Mouse (Mus musculus): ENCODE results near the gene Smoc2. TPM values are rescaled to one million over a fixed set of nuclear protein-coding genes. Genes with fewer than 3 reads are reported as not detected.

Gene Smoc2
- polyA plus RNA-seq, 1 experiment from 2014 or later: 2.3 TPM

DNA sequence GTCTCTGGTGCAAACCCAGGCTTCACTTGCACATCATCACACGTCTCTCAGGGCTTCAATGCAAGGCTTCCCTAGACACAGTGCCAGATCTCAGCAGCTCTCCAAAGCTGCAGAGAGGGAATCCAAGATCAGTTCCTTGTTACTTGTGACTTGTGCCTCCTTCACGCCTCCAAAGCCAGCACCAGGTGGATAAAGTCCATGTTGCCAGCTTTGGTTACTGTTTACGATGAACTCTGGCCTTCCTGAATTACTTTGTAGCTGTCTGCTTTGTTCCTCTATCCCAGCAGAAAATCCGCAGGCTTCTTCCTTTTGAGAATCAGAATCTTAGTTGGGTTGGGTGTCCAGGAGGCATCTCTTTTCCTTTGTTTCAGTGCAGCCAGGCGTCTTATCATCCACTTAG, 14.3 kb downstream of the Smoc2 start:
- H3K4me3 ChIP-seq: no peak overlapping the region
- no peaks in the 10 kb centered on the region for H3K36me3 ChIP-seq
- DNase-seq (ENCODE audit: low spot score): no peak
- no peak overlapping the region for H3K27ac ChIP-seq (replicated peaks)
- H3K27me3 ChIP-seq (ENCODE audit: low read depth, poor library complexity, severe bottlenecking): no peaks in the 10 kb centered on the region; the same call in 1 of the 2 replicates
- WGBS: 53% methylated on average over 5 of the region's 5 CpGs
- H3K4me1 ChIP-seq: no peaks in the 10 kb centered on the region
- H3K9me3 ChIP-seq (replicated peaks): no peaks in the 10 kb centered on the region

DNA sequence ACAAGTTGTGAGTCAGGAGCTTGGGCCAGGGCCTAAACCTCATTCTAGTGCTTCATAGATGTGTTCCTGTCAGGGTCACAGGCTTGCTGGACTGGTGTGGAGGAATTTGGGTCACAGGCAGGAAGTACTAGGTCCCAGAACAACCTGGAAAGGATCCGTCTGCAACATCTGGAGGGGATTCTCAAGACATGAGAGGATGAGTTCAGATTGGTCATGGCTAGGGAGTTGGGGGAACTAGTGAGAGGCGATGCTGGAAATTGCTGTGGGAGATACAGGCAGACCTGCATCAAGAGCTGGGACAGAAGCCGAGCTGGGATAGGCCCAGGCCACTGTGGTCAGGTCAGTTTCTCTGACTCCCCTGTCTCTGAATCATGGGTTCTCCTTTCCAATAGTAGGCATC, 15.8 kb downstream of the Smoc2 start:
- WGBS: 85% methylated on average over 3 of the region's 3 CpGs
- H3K27ac ChIP-seq (replicated peaks): no peak overlapping the region
- H3K4me3 ChIP-seq: no peak overlapping the region
- H3K27me3 ChIP-seq (ENCODE audit: low read depth, poor library complexity, severe bottlenecking): no peaks in the 10 kb centered on the region
- no peaks in the 10 kb centered on the region for H3K36me3 ChIP-seq
- no peak for DNase-seq (ENCODE audit: low spot score)
- H3K9me3 ChIP-seq (replicated peaks): no peaks in the 10 kb centered on the region
- H3K4me1 ChIP-seq: no peaks in the 10 kb centered on the region

DNA sequence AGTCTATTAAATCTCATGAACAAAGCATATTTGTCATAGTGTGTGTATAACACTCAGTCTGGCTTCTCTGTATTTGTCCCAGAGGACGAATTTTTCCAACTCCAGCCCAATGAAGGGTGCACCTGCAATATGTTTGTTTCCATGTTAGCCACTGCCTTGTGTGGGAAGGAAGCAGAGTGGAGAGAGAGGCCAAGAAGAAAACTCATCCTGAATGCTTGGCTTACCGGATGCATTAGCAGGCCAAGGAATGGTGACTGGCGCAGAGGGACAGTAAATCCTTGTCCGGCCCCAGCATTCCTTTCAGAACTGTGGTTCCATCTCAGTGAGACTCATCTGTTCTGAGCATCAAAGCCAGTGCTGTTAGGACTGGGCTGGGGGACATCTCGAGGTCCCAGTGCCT, 21.1 kb downstream of the Smoc2 start:
- Histone ChIP-seq H3K4me1 (peaks cover 17% of the 10 kb centered on the region), H3K27me3 (ENCODE audit: low read depth, poor library complexity, severe bottlenecking) (no peaks in the 10 kb centered on the region), H3K27ac (replicated peaks) (no peak overlapping the region), H3K4me3 (no peak overlapping the region), H3K9me3 (replicated peaks) (no peaks in the 10 kb centered on the region), H3K36me3 (no peaks in the 10 kb centered on the region)
- DNase-seq (ENCODE audit: low spot score): no peak
- 88% methylated on average over 5 of the region's 5 CpGs for WGBS

DNA sequence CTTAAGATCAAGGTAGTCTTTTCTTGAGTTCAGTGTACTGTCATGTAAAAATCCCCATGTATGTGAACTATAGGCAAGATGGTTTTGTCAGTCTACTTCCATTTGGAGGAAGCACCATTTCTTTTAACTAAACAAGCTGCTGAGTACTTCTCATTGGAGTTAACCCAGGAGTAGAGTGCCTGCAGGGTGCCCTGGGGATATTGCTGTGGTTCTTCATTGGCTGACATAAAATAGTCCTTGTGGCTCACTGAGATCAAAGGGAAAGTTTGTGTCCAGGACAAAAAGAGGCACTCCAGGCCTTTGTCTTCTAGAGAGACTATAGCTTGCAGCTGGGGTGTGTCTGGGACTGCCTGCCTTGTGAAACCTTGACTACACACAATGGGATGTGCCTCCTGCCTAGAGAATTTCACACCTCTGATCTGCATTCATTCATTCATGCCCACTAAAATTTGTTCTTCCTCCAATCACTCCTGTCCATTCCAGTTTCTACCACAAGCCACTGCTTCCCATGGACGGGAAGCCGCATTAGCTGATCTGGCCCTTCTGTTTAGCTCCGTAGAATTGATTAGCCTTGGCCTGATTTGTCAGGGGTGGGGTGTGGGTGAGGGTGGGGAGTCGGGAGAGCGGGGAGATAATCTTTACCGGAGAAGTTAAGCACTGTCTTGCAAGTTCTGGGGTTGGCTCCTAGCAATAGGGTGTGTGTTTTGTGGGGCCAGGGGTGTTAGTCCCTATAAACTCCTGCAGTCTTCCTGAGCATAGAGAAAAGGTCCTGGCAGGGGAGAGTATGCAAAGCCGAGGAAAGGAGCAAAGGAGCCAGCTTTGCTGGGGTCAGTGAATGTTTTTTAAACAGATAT, 22.4 kb downstream of the Smoc2 start:
- H3K9me3 ChIP-seq (replicated peaks): no peaks in the 10 kb centered on the region
- DNase-seq (ENCODE audit: low spot score): peak; percentile 48
- 17% methylated on average over 7 of the region's 7 CpGs for WGBS
- 0 out of 2 replicates have a peak overlapping the region, but pooled peaks have one; percentile 3 for H3K4me3 ChIP-seq
- peak overlapping the region; percentile 74 for H3K27ac ChIP-seq (replicated peaks)
- no peaks in the 10 kb centered on the region for H3K36me3 ChIP-seq
- no peaks in the 10 kb centered on the region for H3K27me3 ChIP-seq (ENCODE audit: low read depth, poor library complexity, severe bottlenecking)
- peaks cover 17% of the 10 kb centered on the region for H3K4me1 ChIP-seq

DNA sequence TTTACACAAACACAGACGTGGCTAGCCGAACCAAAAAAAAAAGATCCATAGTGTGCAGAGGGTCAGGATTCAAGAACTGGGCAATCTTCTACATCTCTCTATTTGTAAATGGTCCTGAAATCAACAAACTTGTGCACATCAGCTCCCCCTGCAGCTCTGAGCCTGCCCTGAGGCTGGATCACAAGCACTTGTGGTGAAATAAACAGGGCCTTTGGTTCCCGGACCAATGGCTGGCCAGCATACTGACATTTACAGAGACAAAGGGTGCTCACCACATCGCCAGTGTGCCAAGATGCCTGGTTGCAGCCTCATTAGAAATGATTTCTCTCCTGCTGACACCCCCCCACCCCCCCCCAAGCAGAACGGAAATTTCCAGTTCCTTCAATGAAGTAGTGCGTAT, 23.1 kb downstream of the Smoc2 start:
- peak overlapping the region; percentile 74 for H3K27ac ChIP-seq (replicated peaks)
- 0 out of 2 replicates have a peak overlapping the region, but pooled peaks have one; percentile 3 for H3K4me3 ChIP-seq
- 37% methylated on average over 6 of the region's 6 CpGs for WGBS
- H3K4me1 ChIP-seq: peaks cover 17% of the 10 kb centered on the region
- no peaks in the 10 kb centered on the region for H3K36me3 ChIP-seq
- no peaks in the 10 kb centered on the region for H3K9me3 ChIP-seq (replicated peaks)
- no peaks in the 10 kb centered on the region for H3K27me3 ChIP-seq (ENCODE audit: low read depth, poor library complexity, severe bottlenecking)
- DNase-seq (ENCODE audit: low spot score): peak; percentile 41

DNA sequence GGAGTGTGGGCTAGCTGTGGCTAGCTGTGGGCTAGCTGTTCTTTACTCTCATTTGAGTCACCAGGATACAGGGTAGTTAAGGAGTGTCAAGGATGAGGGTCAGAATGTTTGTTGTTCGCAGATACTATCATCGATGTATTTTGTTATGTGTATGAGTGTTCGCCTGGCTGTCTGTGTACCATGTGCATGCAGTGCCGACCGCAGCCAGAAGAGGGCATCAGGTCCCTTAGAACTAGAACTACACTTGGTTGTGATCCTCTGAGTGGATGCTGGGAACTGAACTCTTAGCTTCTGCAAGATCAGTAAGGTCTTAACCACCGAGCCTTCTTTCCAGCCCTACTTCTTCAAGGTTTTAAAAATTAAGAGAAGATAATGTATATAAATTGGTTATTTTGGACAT, 24.4 kb downstream of the Smoc2 start:
- Histone ChIP-seq H3K36me3 (no peaks in the 10 kb centered on the region), H3K4me3 (no peak overlapping the region), H3K27ac (replicated peaks) (no peak overlapping the region), H3K9me3 (replicated peaks) (no peaks in the 10 kb centered on the region), H3K27me3 (ENCODE audit: low read depth, poor library complexity, severe bottlenecking) (no peaks in the 10 kb centered on the region), H3K4me1 (peaks cover 17% of the 10 kb centered on the region)
- WGBS: 93% methylated on average over 6 of the region's 6 CpGs
- DNase-seq (ENCODE audit: low spot score): no peak

DNA sequence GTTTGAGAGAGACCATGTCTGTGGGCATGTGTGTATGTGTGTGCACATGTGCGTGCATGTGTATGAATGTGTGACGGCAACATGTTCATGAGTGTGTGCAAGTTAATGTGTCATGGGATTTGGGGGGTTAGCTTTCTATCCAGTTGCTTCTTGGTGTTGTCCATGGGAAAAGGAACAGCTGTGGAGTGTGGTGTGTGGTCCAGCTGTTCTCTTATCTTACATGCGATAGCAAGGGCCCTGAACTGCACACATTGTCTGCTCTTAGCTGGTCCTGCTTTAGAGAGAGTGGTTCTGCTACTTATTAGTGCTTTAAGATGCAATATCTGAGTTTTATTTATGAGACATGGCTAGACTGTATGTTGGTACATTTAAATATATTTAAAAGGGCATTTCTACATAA, 30.6 kb downstream of the Smoc2 start:
- no peak for DNase-seq (ENCODE audit: low spot score)
- Histone ChIP-seq H3K9me3 (replicated peaks) (no peaks in the 10 kb centered on the region), H3K4me3 (no peak overlapping the region), H3K36me3 (no peaks in the 10 kb centered on the region), H3K27me3 (ENCODE audit: low read depth, poor library complexity, severe bottlenecking) (no peaks in the 10 kb centered on the region), H3K27ac (replicated peaks) (no peak overlapping the region), H3K4me1 (peaks cover 14% of the 10 kb centered on the region)
- 93% methylated on average over 3 of the region's 3 CpGs for WGBS

DNA sequence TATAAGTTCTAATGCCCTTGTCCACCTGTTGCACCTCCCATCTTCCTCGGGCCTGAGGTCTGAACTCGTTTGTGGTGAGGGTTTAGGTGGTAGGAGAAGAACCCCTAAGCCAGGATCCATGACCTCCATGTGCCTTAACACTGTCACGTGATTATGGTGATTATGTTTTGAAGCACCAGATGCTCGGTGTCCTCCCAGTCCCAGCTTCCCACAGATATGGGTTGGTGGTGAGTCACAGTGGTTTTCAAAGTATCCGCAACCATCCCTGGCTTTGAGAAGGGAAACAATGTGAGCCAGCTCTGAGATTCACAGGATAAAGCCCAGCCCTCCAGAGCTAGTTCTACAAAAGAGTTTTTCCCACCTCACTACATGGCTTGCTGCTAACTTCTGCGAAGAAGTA, 33.1 kb downstream of the Smoc2 start:
- peak overlapping the region; percentile 67 for H3K27ac ChIP-seq (replicated peaks)
- H3K4me1 ChIP-seq: peaks cover 14% of the 10 kb centered on the region
- no peaks in the 10 kb centered on the region for H3K27me3 ChIP-seq (ENCODE audit: low read depth, poor library complexity, severe bottlenecking)
- no peak overlapping the region for H3K4me3 ChIP-seq
- no peaks in the 10 kb centered on the region for H3K9me3 ChIP-seq (replicated peaks)
- no peak for DNase-seq (ENCODE audit: low spot score)
- no peaks in the 10 kb centered on the region for H3K36me3 ChIP-seq
- 85% methylated on average over 6 of the region's 6 CpGs for WGBS

DNA sequence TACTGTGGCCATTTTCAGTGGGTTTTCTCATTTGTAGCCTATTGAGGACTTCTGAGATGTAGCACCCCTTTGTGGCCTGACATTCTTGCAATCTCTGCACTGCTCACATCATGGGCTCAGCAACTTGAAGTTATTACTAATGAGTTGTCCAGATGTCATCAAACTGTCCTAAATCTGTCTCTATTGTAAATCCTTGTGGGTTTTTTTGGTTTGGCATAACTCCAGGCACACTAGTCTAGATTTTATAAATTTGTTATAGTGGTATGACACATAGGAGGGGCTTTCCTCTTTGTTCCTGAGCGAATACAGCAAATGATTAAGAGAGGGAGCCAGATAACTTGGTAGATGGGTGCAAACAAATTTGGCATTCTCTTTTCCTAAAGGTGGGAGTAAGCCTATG, 35.0 kb downstream of the Smoc2 start:
- Histone ChIP-seq H3K9me3 (replicated peaks) (no peaks in the 10 kb centered on the region), H3K27ac (replicated peaks) (no peak overlapping the region), H3K36me3 (no peaks in the 10 kb centered on the region), H3K27me3 (ENCODE audit: low read depth, poor library complexity, severe bottlenecking) (no peaks in the 10 kb centered on the region), H3K4me3 (no peak overlapping the region), H3K4me1 (peaks cover 14% of the 10 kb centered on the region)
- 89% methylated on average over 1 of the region's 1 CpGs for WGBS
- DNase-seq (ENCODE audit: low spot score): no peak

DNA sequence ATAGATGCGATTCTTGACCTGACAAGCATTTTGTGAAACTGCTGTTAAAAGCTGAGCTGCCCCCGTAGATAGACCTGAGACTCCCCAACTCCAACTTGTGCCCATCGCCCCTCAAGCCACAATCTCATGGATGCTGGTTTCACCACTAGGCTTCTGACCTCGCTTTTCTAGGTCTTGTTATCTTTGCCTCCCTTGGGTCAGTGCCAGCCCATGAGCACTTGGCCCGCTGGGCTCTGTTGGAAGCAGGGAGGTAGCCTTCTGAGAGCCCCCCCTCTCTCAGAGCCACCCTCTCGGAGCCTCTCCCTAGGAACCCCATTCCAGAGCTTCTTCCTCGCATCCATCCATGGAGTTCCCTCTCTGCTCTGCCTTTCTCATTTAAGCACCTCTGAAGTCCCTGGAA, 37.2 kb downstream of the Smoc2 start:
- Histone ChIP-seq H3K27ac (replicated peaks) (no peak overlapping the region), H3K4me3 (no peak overlapping the region), H3K27me3 (ENCODE audit: low read depth, poor library complexity, severe bottlenecking) (no peaks in the 10 kb centered on the region), H3K9me3 (replicated peaks) (no peaks in the 10 kb centered on the region), H3K36me3 (no peaks in the 10 kb centered on the region), H3K4me1 (peaks cover 14% of the 10 kb centered on the region)
- no peak for DNase-seq (ENCODE audit: low spot score)
- WGBS: 87% methylated on average over 7 of the region's 7 CpGs

DNA sequence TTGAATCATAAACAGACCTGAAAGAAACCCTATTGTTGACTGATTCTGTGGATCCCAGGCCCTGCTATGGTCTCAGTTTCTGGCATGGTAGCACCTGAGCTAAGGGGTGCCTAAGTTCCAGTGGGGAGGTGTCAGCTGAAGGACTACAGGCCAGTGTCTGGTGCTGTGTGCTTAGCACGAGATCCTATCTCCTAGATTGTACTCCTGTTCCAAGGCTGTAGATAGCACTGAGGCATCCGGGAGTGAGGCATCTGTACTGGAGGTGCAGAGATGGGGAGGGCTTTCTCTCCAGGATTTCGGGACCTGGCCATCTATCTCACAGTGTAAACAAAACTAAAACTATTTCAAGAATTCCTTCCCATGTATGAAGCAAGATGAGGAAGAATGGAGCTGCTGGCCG, 38.1 kb downstream of the Smoc2 start:
- Histone ChIP-seq H3K27ac (replicated peaks) (no peak overlapping the region), H3K4me3 (no peak overlapping the region), H3K27me3 (ENCODE audit: low read depth, poor library complexity, severe bottlenecking) (no peaks in the 10 kb centered on the region), H3K9me3 (replicated peaks) (no peaks in the 10 kb centered on the region), H3K4me1 (peaks cover 14% of the 10 kb centered on the region), H3K36me3 (no peaks in the 10 kb centered on the region)
- 81% methylated on average over 4 of the region's 4 CpGs for WGBS
- no peak for DNase-seq (ENCODE audit: low spot score)

DNA sequence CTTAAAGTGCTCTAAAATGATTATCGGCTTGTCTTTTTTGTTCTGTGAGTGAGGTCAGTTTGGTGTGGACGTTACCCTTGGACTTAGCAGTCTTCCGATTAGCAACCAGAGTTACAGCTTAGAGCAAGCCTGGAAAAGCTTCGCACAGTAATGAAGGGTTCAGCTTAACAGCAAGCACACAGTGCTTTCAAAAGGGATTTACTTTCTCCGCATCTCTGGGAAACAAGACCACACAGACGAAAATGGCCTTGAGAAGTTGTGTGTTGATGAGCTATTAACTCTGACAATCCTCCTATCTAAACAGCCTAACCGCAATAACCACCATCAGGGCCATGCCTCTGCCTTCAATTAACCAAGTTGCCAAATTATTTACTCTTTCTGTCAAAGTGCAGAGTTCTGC, 46.9 kb downstream of the Smoc2 start:
- no peaks in the 10 kb centered on the region for H3K4me1 ChIP-seq
- no peaks in the 10 kb centered on the region for H3K36me3 ChIP-seq
- WGBS: 73% methylated on average over 7 of the region's 7 CpGs
- H3K9me3 ChIP-seq (replicated peaks): no peaks in the 10 kb centered on the region
- no peak for DNase-seq (ENCODE audit: low spot score)
- no peak overlapping the region for H3K4me3 ChIP-seq
- H3K27ac ChIP-seq (replicated peaks): no peak overlapping the region
- no peaks in the 10 kb centered on the region for H3K27me3 ChIP-seq (ENCODE audit: low read depth, poor library complexity, severe bottlenecking)

DNA sequence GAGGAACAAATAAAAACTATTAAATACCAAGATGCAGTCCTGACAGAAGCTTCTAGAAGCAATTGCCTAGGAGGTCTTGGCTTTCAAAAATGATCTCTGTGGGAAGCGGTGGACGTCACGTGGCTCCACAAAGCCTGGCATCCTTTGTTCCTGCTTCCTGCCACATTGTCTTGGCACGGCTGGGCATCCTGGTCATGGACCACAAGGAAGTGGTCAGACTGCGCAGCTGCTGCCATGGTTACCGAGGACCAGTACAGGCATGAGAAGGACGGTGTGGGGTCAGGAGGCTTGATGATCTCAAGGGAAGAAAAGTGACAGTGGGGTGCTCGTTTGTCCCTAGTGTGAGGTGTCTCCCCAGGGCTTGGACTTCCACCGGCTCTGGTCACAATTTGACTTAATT, 48.7 kb downstream of the Smoc2 start:
- 78% methylated on average over 9 of the region's 9 CpGs for WGBS
- no peaks in the 10 kb centered on the region for H3K36me3 ChIP-seq
- no peaks in the 10 kb centered on the region for H3K4me1 ChIP-seq
- no peaks in the 10 kb centered on the region for H3K27me3 ChIP-seq (ENCODE audit: low read depth, poor library complexity, severe bottlenecking)
- H3K27ac ChIP-seq (replicated peaks): no peak overlapping the region
- no peaks in the 10 kb centered on the region for H3K9me3 ChIP-seq (replicated peaks)
- H3K4me3 ChIP-seq: no peak overlapping the region
- no peak for DNase-seq (ENCODE audit: low spot score)

All from midbrain, embryonic 10.5 days (tissue).